Mouse (Mus musculus): ENCODE results near the gene Frrs1.

The Frrs1 gene

GRCm38 (mm10) chr3:116846084-116846483, 13.2 kb upstream of the Frrs1 start:
- no peak for DNase-seq (ENCODE audit: extremely low read depth, insufficient read length, low spot score)

- DNase-seq (ENCODE audit: extremely low read depth, insufficient read length, low spot score), result peak; percentile 74
These were observed 11.2 kb upstream of the Frrs1 start for GRCm38 (mm10) chr3:116848099-116848498.

- no peak for DNase-seq (ENCODE audit: extremely low read depth, insufficient read length, low spot score)
These were observed 10.3 kb upstream of the Frrs1 start for GRCm38 (mm10) chr3:116848936-116849335.

- DNase-seq (ENCODE audit: extremely low read depth, insufficient read length, low spot score), result no peak
These were observed 8.9 kb upstream of the Frrs1 start for GRCm38 (mm10) chr3:116850376-116850775.

GRCm38 (mm10) chr3:116852421-116852820, 6.8 kb upstream of the Frrs1 start:
- no peak for DNase-seq (ENCODE audit: extremely low read depth, insufficient read length, low spot score)

- DNase-seq (ENCODE audit: extremely low read depth, insufficient read length, low spot score), result no peak
These were observed 1.7 kb upstream of the Frrs1 start for GRCm38 (mm10) chr3:116857611-116858010.

- no peak for DNase-seq (ENCODE audit: extremely low read depth, insufficient read length, low spot score)
These were observed 488 bp downstream of the Frrs1 start for GRCm38 (mm10) chr3:116859752-116860151.

GRCm38 (mm10) chr3:116860333-116861222, 1.3 kb downstream of the Frrs1 start:
- no peak for DNase-seq (ENCODE audit: extremely low read depth, insufficient read length, low spot score)

GRCm38 (mm10) chr3:116861223-116861539, 1.9 kb downstream of the Frrs1 start:
- no peak for DNase-seq (ENCODE audit: extremely low read depth, insufficient read length, low spot score)

- DNase-seq (ENCODE audit: extremely low read depth, insufficient read length, low spot score), result peak; percentile 91
These were observed 2.3 kb downstream of the Frrs1 start for GRCm38 (mm10) chr3:116861540-116862067.

- DNase-seq (ENCODE audit: extremely low read depth, insufficient read length, low spot score), result peak; percentile 13
These were observed 3.4 kb downstream of the Frrs1 start for GRCm38 (mm10) chr3:116862621-116863020.

- DNase-seq (ENCODE audit: extremely low read depth, insufficient read length, low spot score), result no peak
These were observed 5.2 kb downstream of the Frrs1 start for GRCm38 (mm10) chr3:116864421-116864820.

- peak; percentile 23 for DNase-seq (ENCODE audit: extremely low read depth, insufficient read length, low spot score)
These were observed 6.0 kb downstream of the Frrs1 start for GRCm38 (mm10) chr3:116865199-116865636.

- DNase-seq (ENCODE audit: extremely low read depth, insufficient read length, low spot score), result no peak
These were observed 11.1 kb downstream of the Frrs1 start for GRCm38 (mm10) chr3:116870372-116870771.

GRCm38 (mm10) chr3:116882221-116882960, 23.1 kb downstream of the Frrs1 start:
- no peak for DNase-seq (ENCODE audit: extremely low read depth, insufficient read length, low spot score)

GRCm38 (mm10) chr3:116884941-116885340, 25.7 kb downstream of the Frrs1 start:
- DNase-seq (ENCODE audit: extremely low read depth, insufficient read length, low spot score), result no peak

GRCm38 (mm10) chr3:116889358-116889757, 30.1 kb downstream of the Frrs1 start:
- no peak for DNase-seq (ENCODE audit: extremely low read depth, insufficient read length, low spot score)

GRCm38 (mm10) chr3:116890576-116890975, 31.3 kb downstream of the Frrs1 start:
- DNase-seq (ENCODE audit: extremely low read depth, insufficient read length, low spot score), result no peak

- no peak for DNase-seq (ENCODE audit: extremely low read depth, insufficient read length, low spot score)
These were observed 32.4 kb downstream of the Frrs1 start for GRCm38 (mm10) chr3:116891436-116892205.

- no peak for DNase-seq (ENCODE audit: extremely low read depth, insufficient read length, low spot score)
These were observed 32.9 kb downstream of the Frrs1 start for GRCm38 (mm10) chr3:116892206-116892563.

GRCm38 (mm10) chr3:116892872-116893271, 33.6 kb downstream of the Frrs1 start:
- DNase-seq (ENCODE audit: extremely low read depth, insufficient read length, low spot score), result no peak
